Comparison of ENCODE assay signal across 13 mouse cellular contexts in genomic region chr6:116902371-116902770, GRCm38 (mm10).
"Had no signal": no experiment of that assay in that cellular context is flagged by ENCODE, and none has a peak within 500 bp of the region (broad histone marks: within the 10 kb centered on the region; RNA-seq: fewer than 3 reads in every experiment).

No protein-coding gene starts in this region.

- DNase-seq: kidney, postnatal 25 days; liver; liver, embryonic 13.5 days; liver, postnatal 0 days; lung, postnatal 14 days; retina, postnatal 1 day; thymus, adult 18-20 months; thymus, postnatal 14 days had no signal

- ATAC-seq: liver, postnatal 0 days; midbrain, embryonic 16.5 days had no signal

- H3K27me3 ChIP-seq: limb, embryonic 12.5 days; liver, embryonic 13.5 days; lung, embryonic 15.5 days; midbrain, embryonic 12.5 days; neural tube, embryonic 13.5 days had no signal
